Mouse (Mus musculus): Measurements from ENCODE around the gene Orai3. TPM values are rescaled to one million over a fixed set of nuclear protein-coding genes. Genes with fewer than 3 reads are reported as not detected.

Gene Orai3
- 59.8 and 66.6 TPM in 2 replicates for polyA plus RNA-seq (2012; rRNA removed; ENCODE audit: low replicate concordance)

DNA sequence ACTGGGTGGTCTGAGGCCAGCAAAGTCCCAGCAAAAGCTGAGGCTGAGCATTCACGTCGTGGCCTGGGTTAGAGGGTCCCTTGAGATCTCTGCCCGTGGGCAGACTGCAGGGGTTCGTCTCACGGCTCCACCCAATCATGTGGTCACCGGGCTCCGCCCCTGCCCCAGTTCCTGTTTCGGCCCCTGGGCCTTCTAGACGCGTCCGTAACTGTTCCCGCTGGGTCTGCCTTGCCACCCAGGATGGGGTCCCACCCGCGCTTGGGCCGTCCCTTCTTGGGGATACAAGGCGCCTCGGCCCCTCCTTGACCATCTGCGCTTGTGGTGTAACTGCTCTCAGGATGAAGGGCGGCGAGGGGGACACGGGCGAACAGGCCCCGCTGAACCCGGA lies at the start of gene Orai3:
Orai3 (plus strand) TSS at position 165 of the 388 bp plus-strand sequence.

DNA sequence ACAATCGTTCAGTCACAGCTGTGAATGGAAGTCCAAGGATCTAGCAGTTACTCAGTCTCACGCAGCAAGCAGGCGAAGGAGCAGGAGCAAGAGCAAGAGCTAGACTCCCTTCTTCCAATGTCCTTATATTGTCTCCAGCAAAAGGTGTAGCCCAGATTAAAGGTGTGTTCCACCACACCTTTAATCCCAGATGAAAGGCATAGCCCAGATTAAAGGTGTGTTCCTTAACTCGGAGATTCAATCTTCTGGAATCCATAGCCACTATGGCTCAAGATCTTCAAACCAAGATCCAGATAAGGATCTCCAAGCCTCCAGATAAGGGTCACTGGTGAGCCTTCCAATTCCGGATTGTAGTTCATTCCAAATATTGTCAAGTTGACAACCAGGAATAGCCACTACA lies 37.5 kb upstream of the Orai3 start, which contains the start of gene Ctf2:
Ctf2 (minus strand) TSS at position 101 of the 400 bp plus-strand sequence.

DNA sequence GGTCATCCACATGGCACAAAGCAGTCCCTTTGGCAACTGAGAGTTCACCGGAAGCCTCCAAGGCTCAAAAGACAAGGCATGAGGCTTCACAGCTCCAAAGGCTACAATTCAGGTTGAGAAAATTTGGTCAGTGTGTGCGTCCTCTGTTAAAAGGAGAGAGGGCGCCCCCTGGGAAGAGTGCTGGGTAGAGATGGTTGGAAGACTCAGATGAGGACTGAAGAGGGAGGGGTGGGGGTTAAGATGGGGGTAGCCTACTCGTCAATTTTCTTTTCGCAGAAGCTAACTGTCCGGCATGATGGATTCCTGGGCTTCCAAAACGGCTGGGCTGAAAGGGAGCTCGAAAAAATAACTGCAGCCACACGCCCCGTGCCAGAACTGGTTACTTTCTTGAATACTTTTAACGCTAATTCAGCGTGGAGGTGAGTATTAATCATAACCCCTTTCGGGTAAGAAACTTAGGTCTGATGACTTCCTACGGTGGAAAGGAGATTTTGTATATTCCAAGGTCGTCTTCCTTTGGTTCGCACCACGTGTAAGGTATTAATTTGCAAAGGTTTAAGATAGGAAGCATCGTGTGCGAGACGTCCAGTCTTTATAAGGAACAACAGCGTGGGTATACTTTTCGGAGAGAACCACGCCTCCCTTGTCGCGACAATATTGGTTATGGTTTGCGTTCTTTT lies 25.1 kb upstream of the Orai3 start, which contains the start of gene Fbxl19:
Fbxl19 (plus strand) TSS at position 178 of the 680 bp plus-strand sequence.

DNA sequence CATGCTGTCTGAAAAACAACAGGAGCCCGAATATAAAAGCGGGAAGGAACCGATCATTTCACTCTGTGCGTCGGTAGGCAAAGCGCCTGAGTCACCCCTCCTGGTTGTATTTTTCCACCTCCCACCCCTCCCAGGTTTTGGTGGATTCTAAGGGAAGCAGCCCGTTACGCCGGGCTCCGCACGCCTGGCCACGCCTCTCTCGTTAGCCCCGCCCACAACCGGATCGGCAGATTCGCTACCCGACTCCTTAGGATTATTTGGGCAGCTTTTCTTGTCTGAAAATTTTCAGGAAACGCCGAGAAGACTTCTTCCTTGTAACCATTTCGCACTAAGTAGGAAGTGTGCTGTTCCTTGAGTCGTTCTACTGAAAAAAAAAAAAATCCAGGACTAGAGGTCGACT lies 6.8 kb downstream of the Orai3 start, which contains the start of gene Setd1a:
Setd1a (plus strand) TSS at position 245 of the 400 bp plus-strand sequence.

DNA sequence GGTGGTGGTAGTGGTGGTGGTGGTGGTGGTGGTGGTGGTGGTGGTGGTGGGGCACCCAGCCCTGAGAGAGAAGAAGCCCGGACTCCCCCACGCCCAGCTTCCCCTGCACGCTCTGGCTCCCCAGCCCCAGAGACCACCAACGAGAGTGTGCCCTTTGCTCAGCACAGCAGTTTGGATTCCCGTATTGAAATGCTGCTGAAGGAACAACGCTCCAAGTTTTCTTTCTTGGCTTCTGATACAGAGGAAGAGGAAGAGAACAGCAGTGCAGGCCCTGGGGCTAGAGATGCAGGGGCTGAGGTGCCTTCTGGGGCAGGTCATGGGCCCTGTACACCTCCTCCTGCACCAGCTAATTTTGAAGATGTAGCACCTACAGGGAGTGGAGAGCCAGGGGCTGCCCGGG lies 15.7 kb downstream of the Orai3 start, which contains the start of gene Gm49388:
Gm49388 (plus strand) TSS at position 301 of the 400 bp plus-strand sequence.

DNA sequence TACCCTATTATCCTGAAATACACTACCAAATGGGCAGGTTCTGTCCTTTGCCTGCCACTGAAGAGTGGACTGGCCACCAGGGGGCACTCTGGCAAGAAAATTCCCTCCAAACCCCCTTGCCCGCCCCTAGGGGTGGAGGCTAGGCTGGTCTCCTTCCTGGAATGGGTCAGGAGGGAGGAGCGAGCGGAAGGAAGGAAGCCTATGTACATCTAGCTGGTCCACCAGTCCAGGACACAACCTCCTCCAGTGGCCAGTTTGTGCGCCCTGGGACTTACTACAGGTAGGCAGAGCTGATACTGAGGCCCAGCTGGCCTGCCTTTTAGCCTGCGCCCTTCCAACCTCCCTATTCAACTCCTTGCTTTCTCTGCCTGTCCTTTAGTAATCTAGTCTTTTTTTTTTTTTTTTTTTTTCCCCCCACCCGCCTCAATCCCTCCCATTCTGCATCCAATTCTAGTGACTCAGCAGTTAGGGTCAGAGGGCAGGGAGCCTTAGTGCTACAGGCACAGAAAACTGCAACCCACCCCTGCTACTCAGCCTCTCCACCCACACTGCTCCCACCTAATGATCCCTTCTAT lies 30.9 kb downstream of the Orai3 start, which contains the start of gene Hsd3b7:
Hsd3b7 (plus strand) TSS at position 170 of the 575 bp plus-strand sequence.

DNA sequence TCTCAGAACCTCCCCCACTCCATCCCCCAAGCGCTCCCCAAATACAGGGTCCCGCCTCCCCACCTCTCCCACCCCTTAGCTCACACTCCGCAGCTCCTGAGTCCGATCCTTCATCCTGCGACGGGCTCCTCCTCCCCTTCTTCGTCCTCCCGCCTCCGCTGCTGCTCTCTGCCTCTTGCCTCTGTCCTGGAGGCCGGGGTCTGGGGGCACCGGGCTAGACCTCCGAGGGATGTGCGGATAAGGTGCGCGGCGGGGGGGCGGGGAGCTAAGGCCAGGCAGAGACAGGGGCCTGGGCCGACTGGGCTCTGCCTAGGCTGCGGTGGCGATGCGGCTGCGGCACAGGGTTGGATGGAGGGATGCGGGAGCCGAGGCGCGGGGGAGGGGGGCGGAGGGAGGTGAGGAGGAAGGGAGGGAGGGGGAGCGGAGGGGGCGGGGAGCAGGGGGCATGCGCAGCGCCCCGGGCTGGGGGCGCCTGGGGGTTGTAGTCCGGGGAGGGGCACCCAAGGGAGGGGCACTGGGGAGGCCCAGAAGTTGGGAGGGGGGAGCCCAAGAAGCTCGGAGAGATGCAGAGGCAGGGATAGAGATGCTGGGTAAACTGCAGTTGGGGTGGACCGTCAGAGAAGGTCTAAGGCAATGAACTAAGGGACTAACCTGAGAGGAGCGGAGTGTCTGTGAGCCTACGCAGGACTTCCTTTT lies 54.7 kb downstream of the Orai3 start, which contains the start of the genes Stx4a and Stx1b:
Stx4a (plus strand) TSS at position 119 of the 696 bp plus-strand sequence.
Stx1b (minus strand) TSS at position 374 of the 696 bp plus-strand sequence.

Other genes starting within 250 kb of the Orai3 start
- gene Tmem265, start 208.4 kb upstream of the Orai3 start, polyA plus RNA-seq (2012; rRNA removed; ENCODE audit: low replicate concordance) = 3.3 TPM in 1 of 2 replicates, not detected in the other
- 72.6 and 74.4 TPM in 2 replicates for gene Phkg2, start 196.5 kb upstream of the Orai3 start, polyA plus RNA-seq (2012; rRNA removed; ENCODE audit: low replicate concordance)
- gene Ccdc189, start 181.2 kb upstream of the Orai3 start, polyA plus RNA-seq (2012; rRNA removed; ENCODE audit: low replicate concordance) = 4.0 and 5.5 TPM in 2 replicates
- gene Rnf40, start 181.0 kb upstream of the Orai3 start, polyA plus RNA-seq (2012; rRNA removed; ENCODE audit: low replicate concordance) = 26.2 and 26.4 TPM in 2 replicates
- gene Zfp629, start 154.0 kb upstream of the Orai3 start, polyA plus RNA-seq (2012; rRNA removed; ENCODE audit: low replicate concordance) = 11.0 and 12.2 TPM in 2 replicates
- gene Bcl7c, start 60.9 kb upstream of the Orai3 start, polyA plus RNA-seq (2012; rRNA removed; ENCODE audit: low replicate concordance) = 14.7 and 42.1 TPM in 2 replicates
- 27.0 and 30.5 TPM in 2 replicates for gene Ctf1, start 57.1 kb upstream of the Orai3 start, polyA plus RNA-seq (2012; rRNA removed; ENCODE audit: low replicate concordance)
- gene Ctf2, start 37.6 kb upstream of the Orai3 start, polyA plus RNA-seq (2012; rRNA removed; ENCODE audit: low replicate concordance) = not detected in 2 replicates
- gene Fbxl19, start 25.3 kb upstream of the Orai3 start, polyA plus RNA-seq (2012; rRNA removed; ENCODE audit: low replicate concordance) = 21.7 and 47.3 TPM in 2 replicates
- 9.4 and 14.6 TPM in 2 replicates for gene Setd1a, start 6.9 kb downstream of the Orai3 start, polyA plus RNA-seq (2012; rRNA removed; ENCODE audit: low replicate concordance)
- not detected in 2 replicates for gene Gm49388, start 15.8 kb downstream of the Orai3 start, polyA plus RNA-seq (2012; rRNA removed; ENCODE audit: low replicate concordance)
- gene Hsd3b7, start 30.8 kb downstream of the Orai3 start, polyA plus RNA-seq (2012; rRNA removed; ENCODE audit: low replicate concordance) = 113 and 134 TPM in 2 replicates
- 76.6 and 81.0 TPM in 2 replicates for gene Stx4a, start 54.5 kb downstream of the Orai3 start, polyA plus RNA-seq (2012; rRNA removed; ENCODE audit: low replicate concordance)
- 18.3 and 29.9 TPM in 2 replicates for gene Stx1b, start 54.7 kb downstream of the Orai3 start, polyA plus RNA-seq (2012; rRNA removed; ENCODE audit: low replicate concordance)
- gene Zfp646, start 106.4 kb downstream of the Orai3 start, polyA plus RNA-seq (2012; rRNA removed; ENCODE audit: low replicate concordance) = 18.1 and 26.0 TPM in 2 replicates
- 5.9 and 11.9 TPM in 2 replicates for gene Zfp668, start 107.0 kb downstream of the Orai3 start, polyA plus RNA-seq (2012; rRNA removed; ENCODE audit: low replicate concordance)
- gene Prss53, start 121.2 kb downstream of the Orai3 start, polyA plus RNA-seq (2012; rRNA removed; ENCODE audit: low replicate concordance) = 4.5 and 6.8 TPM in 2 replicates
- gene Gm21974, start 125.6 kb downstream of the Orai3 start, polyA plus RNA-seq (2012; rRNA removed; ENCODE audit: low replicate concordance) = not detected in 2 replicates
- 248 and 313 TPM in 2 replicates for gene Vkorc1, start 125.8 kb downstream of the Orai3 start, polyA plus RNA-seq (2012; rRNA removed; ENCODE audit: low replicate concordance)
- 125 and 251 TPM in 2 replicates for gene Bckdk, start 134.3 kb downstream of the Orai3 start, polyA plus RNA-seq (2012; rRNA removed; ENCODE audit: low replicate concordance)
- 13.4 and 25.0 TPM in 2 replicates for gene Kat8, start 142.7 kb downstream of the Orai3 start, polyA plus RNA-seq (2012; rRNA removed; ENCODE audit: low replicate concordance)
- 27.2 and 27.4 TPM in 2 replicates for gene Prss8, start 160.3 kb downstream of the Orai3 start, polyA plus RNA-seq (2012; rRNA removed; ENCODE audit: low replicate concordance)
- 31.6 and 38.5 TPM in 2 replicates for gene Prss36, start 176.9 kb downstream of the Orai3 start, polyA plus RNA-seq (2012; rRNA removed; ENCODE audit: low replicate concordance)
- 234 and 274 TPM in 2 replicates for gene Fus, start 197.6 kb downstream of the Orai3 start, polyA plus RNA-seq (2012; rRNA removed; ENCODE audit: low replicate concordance)
- 66.4 and 86.7 TPM in 2 replicates for gene Pycard, start 224.1 kb downstream of the Orai3 start, polyA plus RNA-seq (2012; rRNA removed; ENCODE audit: low replicate concordance)
- 0.69 and 38.4 TPM in 2 replicates for gene Trim72, start 234.1 kb downstream of the Orai3 start, polyA plus RNA-seq (2012; rRNA removed; ENCODE audit: low replicate concordance)